Mouse (Mus musculus) right cerebral cortex, postnatal 10 days (tissue): Measurements from ENCODE around the gene Kcna6.

Experiments
- DNase-seq, 2 experiments: peaks; one replicate each; pipeline ENCODE4 v3.0.0; 2021; ENCODE audit warnings: low spot score in 2 of 2

The Kcna6 gene

GRCm38 (mm10) chr6:126735806-126736205 lies 4.7 kb downstream of the Kcna6 start:
- no peak for DNase-seq

- no peak for DNase-seq
These were observed 7.8 kb downstream of the Kcna6 start for GRCm38 (mm10) chr6:126732645-126733044.

- no peak for DNase-seq
These were observed 11.7 kb downstream of the Kcna6 start for GRCm38 (mm10) chr6:126728803-126729202.

- DNase-seq = no peak
These were observed 21.9 kb downstream of the Kcna6 start for GRCm38 (mm10) chr6:126718423-126719087.

GRCm38 (mm10) chr6:126712531-126712930 lies 27.9 kb downstream of the Kcna6 start:
- DNase-seq = no peak

- DNase-seq = peak in 1 of 2 experiments; percentile 63
These were observed 34.5 kb downstream of the Kcna6 start for GRCm38 (mm10) chr6:126705936-126706335.

GRCm38 (mm10) chr6:126704430-126704829 lies 36.0 kb downstream of the Kcna6 start:
- DNase-seq = no peak

GRCm38 (mm10) chr6:126702116-126702515 lies 38.4 kb downstream of the Kcna6 start:
- DNase-seq = peak; percentile 92

GRCm38 (mm10) chr6:126701196-126701595 lies 39.3 kb downstream of the Kcna6 start:
- no peak for DNase-seq

GRCm38 (mm10) chr6:126699995-126700394 lies 40.5 kb downstream of the Kcna6 start:
- DNase-seq = no peak

- DNase-seq = no peak
These were observed 53.4 kb downstream of the Kcna6 start for GRCm38 (mm10) chr6:126687120-126687519.

- DNase-seq = no peak
These were observed 55.3 kb downstream of the Kcna6 start for GRCm38 (mm10) chr6:126685135-126685534.

- no peak for DNase-seq
These were observed 61.5 kb downstream of the Kcna6 start for GRCm38 (mm10) chr6:126678961-126679360.

GRCm38 (mm10) chr6:126667001-126667400 lies 73.5 kb downstream of the Kcna6 start:
- DNase-seq = no peak

GRCm38 (mm10) chr6:126666091-126666490 lies 74.4 kb downstream of the Kcna6 start:
- peak in 1 of 2 experiments; percentile 36 for DNase-seq

GRCm38 (mm10) chr6:126664569-126664968 lies 75.9 kb downstream of the Kcna6 start:
- DNase-seq = no peak
